Mouse (Mus musculus) cerebellum, postnatal 4 days (tissue): ENCODE measurements at regions not wholly inside any gene's neighbourhood (a gene's known extent, or its start where the extent isn't known, plus 50 kb on each side); places are given as distances from the start of the nearest gene placed in this dataset.
A peak's percentile ranks its signal among the peaks of the same experiment; 100 is the strongest.
"Not testable (repeated sequence)": the region's sequence is repeated elsewhere in the genome, so short reads cannot be mapped to it uniquely, and the experiment has no call there.

ENCODE experiments used
- DNase-seq, 2 experiments: peaks; one replicate each; pipeline ENCODE4 v3.0.0; 2022; ENCODE audit warnings: low spot score in 2 of 2, mixed read lengths in 1 of 2

DNA sequence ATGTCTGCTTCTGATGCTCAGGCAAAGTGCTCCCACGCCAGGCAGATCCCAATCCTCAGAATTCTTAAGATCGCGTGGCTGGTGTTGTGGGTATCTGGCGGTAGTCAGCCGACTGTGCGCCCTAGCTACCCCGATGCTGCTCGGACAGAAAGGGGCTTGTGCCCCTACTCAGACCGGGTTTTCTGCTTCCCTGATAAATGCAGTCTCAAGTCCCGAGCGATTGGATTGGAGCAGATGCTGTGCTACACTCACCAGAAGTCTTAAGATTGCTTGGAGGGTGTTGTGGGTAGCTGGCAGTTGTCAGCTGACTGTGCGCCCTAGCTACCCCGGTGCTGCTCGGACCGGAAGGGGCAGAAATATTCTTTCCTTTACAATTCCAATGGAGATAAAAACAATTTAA, 99.3 kb downstream of the Gm7489 start:
- not testable (repeated sequence) for DNase-seq

DNA sequence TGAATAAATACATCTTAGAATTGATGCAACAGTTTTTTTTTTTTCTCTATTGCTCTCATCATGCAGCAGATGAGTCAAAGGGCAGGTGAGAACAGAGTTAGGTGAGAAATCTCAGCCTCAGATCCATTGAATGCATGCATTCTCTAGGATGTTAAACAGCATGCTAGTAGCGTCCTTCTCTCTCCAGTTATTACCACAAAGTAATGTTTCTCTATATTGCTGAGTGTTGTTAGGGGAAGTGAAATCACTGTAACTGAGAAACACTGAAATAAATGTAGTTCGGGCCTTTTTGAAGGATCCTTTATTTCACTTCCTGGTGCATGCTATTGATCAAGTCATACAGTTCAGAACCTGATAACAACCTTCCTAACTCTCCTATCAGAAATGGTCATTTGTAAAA, 105.2 kb downstream of the Gm7489 start:
- no peak for DNase-seq

DNA sequence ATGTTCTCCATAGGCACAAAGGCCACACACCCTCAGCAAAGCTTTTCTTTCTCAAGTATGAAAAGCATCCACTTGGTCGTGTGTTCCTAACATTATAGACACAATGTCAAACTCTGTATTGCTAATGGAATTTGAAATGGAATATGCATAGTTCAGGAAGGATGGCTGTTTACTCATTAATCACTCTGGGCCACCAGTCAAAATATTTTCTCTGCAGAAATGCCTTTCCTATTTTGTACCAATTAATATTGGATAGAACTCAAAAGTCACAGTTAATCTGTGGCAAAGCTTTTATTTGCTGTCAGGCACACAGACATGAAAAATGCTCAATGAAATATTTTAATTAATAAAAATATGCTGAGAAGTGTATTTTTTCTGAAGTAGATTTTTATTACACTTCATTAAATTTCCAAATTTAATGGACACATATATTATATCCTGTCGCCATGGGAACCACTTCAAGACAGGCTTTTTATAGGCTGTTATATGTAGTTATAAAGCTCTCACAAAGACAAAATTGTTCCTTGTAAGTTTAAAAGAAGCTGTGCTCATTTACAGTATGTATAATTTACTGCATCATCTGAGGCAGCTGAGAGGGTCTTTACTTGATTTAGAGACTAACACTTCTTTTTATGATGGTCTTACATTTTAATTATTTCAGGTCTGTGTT, 110.6 kb downstream of the Gm7489 start:
- no peak for DNase-seq

DNA sequence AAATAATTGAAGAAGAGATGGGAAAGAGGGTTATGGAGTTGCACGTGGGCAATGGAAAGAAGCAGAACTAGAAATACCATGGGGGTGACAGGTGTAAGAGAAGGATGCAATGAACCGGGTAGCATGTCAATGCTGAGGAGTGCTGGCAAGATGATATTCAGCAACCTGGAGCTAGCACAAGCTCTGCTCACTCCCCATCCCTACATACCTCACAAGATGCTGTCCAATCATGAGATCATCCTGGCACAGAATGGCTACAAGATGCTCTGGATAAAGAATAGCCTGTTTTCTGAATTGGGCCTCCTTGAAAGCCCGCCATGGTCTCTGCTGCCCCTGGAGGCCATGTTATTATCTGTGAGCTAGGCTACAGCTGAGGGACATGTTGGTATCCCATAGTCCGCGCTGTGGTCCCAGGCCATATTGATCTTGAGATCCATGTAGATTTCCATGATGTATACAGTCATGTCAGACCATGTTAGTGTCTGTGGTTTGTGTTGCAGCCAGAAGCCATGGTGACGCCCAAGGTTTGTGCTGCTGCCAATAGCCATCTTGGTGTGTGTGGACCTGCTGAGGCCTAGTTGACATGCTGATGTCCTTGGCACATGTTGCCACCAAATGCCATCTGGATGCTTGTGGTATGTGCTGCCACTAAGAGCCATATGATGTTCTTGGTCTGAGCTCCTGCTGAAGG, 114.0 kb downstream of the Gm7489 start:
- DNase-seq: peak in 1 of 2 experiments; percentile 54

DNA sequence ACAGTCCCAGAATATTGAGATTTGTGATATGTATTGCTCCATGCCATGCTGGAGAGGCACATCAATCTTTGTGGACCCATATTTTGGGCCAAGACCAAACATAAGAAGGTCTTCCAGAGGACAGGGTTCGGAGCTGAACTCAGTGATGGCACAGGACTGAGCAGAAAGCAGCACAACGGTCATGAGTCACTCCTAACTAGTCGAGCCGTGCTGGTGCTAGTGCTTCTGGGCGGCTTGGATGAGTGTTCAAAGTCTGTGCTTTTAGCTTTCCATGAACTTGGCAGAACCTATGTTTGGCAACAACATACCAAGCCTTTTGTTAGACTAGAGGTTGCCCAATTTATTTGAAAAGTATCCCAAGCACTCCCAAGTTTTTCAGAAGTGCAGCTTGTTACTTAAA, 149.1 kb downstream of the Gm7489 start:
- DNase-seq: no peak

DNA sequence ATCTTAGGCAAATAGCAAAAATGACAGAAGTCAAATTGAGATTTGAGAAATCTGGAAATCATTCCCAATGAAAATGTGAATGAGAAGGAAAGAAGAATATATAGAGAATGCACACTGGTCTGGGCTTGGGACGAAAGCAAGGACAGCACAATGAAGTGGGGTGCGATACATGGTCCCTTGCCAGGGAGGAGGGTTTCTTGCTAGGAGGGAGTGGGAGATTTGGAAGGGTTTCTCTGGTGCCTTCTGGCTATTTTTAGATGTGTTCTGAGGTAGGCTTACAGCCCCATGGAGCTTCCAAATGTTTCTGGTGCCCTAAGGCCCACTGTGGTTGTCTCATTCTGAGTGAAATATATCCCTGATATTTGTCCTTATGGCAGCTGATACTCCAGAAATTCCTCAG, 166.0 kb downstream of the Gm7489 start:
- DNase-seq: no peak

DNA sequence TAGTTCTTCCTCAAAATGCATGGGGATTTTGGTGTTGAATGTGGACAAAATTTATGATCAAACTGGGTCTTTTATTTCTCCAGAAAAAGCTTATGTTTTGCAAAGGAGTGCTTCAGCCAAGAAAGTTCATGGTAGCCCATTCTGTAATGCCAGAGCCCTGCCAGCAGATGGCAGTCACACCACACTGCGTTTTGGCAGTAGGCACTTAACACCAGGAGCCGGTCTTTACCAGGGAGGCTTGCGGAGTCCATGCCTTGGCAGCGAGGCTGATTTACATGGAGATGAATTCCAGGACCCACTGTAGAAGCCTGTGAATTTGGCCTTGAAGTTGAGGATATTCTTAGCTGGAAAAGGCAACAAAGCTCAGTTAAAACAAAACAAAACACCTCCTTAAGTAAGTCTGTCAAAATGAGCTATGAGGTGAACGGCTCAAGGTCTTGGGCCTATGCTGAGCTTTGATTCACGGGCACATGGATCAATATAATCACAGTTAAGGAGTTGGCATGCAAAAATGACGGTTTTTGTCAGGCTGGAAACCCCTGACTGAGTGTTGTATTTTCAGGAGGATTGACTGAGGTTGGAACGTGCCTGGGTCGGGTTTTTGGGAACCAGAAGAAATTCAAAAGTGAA, 185.4 kb downstream of the Gm7489 start:
- DNase-seq: peak; percentile 60 to 63

DNA sequence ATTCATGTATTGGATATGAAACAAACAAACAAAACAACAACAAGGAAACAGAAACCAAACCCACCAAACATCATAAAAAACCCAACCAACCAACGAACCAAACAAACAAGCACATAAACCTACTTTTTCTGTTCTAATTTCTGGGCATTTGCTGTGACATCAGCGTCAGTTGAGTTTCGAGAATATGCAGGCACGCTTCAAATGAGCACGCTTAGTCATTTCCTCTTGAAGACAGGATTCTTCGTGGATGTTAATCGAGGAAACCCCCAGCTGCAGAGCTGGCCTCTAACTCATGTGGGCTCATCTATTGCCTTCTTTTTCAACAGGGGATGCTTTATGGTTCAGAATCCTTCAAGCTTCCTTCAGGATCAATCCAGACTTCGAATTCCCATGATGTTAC, 187.0 kb downstream of the Gm7489 start:
- DNase-seq: no peak

DNA sequence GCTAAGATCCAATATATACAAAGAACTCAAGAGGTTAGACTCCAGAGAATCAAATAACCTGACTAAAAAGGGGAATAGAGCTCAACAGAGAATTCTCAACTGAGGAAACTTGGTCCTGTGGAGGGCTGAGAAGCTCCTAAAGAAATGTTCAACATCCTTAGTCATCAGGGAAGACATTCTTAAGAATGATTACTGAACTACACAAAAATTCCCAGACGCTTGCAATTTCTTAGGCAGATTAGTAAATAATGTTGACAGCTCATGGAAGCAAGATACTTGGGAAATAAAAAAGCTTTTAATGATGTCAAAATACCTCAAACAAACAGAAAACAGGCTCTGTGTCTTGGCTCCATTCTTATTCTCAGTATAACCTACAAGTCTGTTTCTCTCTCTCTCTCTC, 206.6 kb downstream of the Gm7489 start:
- no peak for DNase-seq

DNA sequence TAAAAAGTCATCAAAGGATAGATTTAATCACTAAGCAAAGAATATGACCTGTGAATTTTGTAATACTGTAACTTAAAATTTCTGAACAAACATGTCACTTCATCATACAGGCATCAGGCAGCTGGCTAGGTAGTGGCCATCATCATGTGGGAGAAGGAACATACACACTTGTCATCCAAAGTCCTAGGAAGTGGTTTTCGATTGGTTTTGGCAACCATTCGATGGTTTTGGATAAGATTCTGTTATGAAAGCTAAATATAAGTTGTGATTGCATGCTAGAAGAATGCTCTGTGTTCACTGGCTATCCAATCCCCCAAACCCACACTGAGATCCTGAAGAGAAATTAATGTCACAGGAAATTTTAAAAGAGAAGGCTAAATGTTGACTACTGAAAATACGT, 207.7 kb downstream of the Gm7489 start:
- no peak for DNase-seq

DNA sequence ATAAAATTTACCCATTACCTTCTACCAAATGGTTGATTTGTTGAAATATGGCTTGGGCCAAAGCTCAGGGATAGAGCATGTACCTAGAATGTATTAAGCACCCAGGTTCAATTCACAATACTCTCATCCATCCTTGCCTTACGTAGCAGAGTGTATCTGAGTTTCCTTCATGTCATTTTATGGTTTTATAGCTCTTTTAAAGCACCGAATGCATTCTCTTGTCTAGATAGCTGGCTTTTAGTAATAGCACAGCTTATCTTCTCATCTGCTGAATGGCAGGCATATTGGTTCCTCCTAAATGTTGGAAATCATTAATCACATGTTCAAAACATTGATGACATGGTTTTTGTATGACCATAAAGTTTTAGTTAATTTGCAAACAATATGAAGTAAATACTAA, 212.8 kb downstream of the Gm7489 start:
- no peak for DNase-seq

DNA sequence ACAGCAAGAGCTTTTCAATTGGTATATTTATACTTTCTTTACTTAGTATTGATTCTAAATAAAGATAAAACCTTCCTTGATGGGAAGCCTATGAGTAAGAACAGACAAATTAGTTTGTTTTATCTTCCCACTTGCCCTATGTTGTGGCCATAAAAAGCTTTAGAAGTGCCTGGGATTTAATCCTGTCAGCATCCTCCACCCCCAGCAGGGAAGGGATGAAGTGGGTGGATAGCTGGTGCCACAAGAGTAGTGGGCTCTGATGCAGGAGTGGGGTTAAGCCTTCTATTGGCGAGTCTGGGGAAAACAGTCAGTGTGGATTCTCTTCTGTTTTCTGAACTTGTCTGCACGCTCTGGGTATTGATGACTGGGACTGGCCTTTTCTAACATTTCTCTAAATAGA, 227.7 kb downstream of the Gm7489 start:
- DNase-seq: no peak

DNA sequence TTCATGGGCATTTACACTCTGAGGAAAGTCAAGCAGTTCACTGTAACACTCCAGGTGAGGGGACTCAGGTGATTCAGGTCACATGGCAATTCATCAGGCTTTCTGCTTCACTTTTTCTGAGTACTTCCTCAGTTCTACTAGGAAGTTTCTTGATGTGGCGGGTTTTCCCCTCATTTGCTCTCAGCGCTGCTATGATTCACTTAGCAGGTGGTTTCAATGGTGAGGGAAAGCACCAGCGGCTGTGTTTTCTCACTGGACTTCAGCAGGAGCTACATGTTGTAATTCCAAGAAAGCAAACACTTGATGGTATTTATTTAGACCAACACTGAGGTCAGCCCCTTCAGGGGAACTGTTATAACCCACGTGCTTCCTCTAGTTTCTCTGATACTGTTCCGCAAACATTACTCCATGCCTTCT, 229.4 kb downstream of the Gm7489 start:
- DNase-seq: no peak

DNA sequence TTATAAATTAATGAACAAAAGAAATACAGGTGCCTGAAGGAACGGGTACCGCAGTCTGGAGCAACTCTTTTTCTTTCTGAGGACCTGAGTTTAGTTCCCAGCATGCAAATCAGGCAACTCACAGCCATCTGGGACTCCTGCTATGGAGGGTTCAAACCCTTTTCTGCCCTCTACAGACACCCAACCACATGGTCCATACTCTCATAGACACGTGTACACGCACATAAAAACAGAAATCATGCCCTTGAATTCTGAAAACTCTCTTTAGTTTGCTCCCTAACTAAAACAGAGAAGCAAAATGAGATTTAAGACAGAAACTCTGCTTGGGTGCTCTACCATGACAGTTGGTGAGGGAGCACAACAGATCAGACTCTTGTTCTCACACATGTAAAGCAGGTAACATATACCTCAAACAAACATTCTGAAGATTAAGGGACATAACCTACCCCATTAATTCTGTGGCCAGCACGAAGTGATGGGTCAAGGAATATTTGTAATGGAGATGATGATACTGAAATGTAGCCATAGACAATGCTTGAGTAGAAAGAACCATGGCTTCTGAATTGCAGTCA, 233.3 kb downstream of the Gm7489 start:
- no peak for DNase-seq

DNA sequence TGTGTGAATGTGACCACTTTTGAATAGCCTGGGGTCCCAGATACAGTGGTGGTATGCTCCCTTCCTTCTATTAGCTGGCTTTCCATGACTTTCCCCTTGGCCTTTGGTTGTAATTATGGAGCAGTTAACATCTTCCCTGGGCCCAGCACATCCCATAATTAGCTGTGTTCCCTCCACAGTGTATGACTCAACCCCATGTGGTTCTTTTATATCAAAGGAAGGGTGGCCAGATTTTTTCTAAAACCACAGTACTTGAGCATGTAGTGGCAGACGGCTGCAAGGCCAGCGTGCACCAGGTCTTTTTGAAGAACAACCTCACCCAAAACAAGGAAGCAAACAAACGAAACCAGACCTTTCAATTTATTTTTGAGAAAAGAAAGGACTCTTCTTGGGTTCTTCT, 235.8 kb downstream of the Gm7489 start:
- no peak for DNase-seq

DNA sequence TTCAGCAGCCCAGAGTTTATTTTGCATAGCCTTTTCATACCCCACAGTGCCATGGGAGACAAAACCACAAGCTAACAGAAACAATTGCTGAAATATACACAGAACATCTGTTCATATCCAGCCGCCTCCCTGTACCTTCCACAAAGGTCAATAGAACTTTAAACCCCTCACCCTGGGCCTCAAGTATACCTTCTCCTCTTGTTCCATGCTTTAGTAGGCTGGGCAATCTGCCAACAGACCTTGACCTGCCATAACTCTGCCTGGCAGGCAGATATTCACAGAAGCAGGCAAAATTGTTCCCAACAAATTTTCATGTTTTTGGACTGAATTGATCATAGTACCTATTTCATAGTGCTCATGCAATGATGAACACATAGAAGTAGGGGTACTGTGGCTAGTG, 279.6 kb downstream of the Gm7489 start:
- no peak for DNase-seq

DNA sequence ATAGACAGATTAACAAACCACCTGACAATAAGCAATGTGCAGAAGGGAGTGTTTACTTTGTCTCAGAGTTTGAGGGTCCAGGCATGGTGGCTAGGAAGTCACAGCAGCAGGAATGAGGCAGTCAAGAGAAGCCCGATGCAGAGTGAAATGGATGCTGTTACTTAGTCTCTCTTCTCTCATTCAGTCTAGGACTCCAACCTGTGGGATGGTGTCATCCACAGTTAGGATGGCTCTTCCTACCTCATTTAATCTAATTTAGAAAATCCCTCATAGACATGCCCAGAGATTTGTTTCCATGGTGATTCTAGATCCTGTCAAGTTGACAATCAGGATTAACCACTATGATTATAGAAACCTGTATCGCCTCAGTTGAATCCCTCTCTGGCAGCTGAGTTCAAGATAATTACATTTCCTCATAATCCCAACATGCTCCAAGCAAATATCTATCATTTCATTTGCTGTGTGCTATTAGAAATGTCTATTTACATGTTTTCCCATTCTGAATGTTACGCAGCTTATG, 283.2 kb downstream of the Gm7489 start:
- no peak for DNase-seq

DNA sequence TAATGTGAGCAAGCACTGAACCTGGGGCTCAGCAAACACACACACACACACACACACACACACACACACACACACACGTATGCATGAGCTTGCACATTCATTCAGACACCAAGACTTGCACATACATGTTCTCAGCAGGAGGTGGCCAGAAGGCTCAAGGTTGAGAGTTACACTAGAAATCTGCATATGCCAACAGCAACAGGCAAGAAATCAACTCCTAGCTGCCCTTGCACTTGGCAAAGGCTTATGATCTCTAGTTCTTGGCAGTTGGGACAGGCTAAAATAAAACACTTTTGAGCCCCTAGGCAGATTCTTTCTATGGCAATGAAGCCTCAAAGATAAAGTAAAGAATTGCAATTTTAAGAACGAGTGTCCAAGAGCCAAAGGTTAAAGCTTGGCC, 292.5 kb downstream of the Gm7489 start:
- no peak for DNase-seq

DNA sequence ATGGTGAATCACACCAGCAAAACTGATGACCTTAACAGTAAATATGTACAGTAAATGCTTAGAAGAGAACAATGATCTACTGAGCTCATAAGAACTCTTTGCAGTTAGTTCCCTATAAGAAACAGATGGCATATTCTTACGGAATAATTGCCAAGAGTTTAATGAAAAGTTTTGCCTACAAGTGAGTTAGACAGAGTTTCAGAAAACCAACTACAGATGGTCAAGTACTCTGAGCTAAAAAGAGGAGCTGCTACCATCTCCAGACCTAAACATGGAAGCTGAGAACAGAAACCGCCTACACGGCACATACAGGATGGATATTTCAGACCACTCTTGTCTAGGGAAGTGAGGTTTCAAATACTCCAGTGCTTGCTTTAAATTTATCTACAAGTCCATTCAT, 293.1 kb downstream of the Gm7489 start:
- DNase-seq: no peak
